Mouse (Mus musculus): Measurements from ENCODE around the gene Hic2.

Hic2 gene

GRCm38 (mm10) chr16:17231523-17231922 lies 1.8 kb upstream of the Hic2 start:
- in situ Hi-C loops (cut with MboI, MseI) = loop anchor here in 1 of 2 experiments (10.0 kb wide), 1 partner anchor 723 kb away; no protein-coding TSS in a partner anchor

GRCm38 (mm10) chr16:17233702-17234498 lies 528 bp downstream of the Hic2 start:
- in situ Hi-C loops (cut with MboI, MseI) = loop anchor here in 1 of 2 experiments (10.0 kb wide), 1 partner anchor 721 kb away; no protein-coding TSS in a partner anchor

GRCm38 (mm10) chr16:17234499-17234895 lies 1.1 kb downstream of the Hic2 start:
- in situ Hi-C loops (cut with MboI, MseI) = loop anchor here in 1 of 2 experiments (10.0 kb wide), 1 partner anchor 720 kb away; no protein-coding TSS in a partner anchor

GRCm38 (mm10) chr16:17234916-17235665 lies 1.7 kb downstream of the Hic2 start:
- in situ Hi-C loops (cut with MboI, MseI) = loop anchor here in 1 of 2 experiments (10.0 kb wide), 1 partner anchor 720 kb away; no protein-coding TSS in a partner anchor

GRCm38 (mm10) chr16:17237634-17238033 lies 4.3 kb downstream of the Hic2 start:
- in situ Hi-C loops (cut with MboI, MseI) = loop anchor here in 1 of 2 experiments (10.0 kb wide), 1 partner anchor 717 kb away; no protein-coding TSS in a partner anchor

GRCm38 (mm10) chr16:17239409-17239808 lies 6.0 kb downstream of the Hic2 start:
- in situ Hi-C loops (cut with MboI, MseI) = loop anchor here in 1 of 2 experiments (10.0 kb wide), 1 partner anchor 715 kb away; no protein-coding TSS in a partner anchor

- in situ Hi-C loops (cut with MboI, MseI) = no loop called here
These were observed 10.4 kb downstream of the Hic2 start for GRCm38 (mm10) chr16:17243731-17244130.

GRCm38 (mm10) chr16:17244996-17245395 lies 11.6 kb downstream of the Hic2 start:
- in situ Hi-C loops (cut with MboI, MseI) = no loop called here

- in situ Hi-C loops (cut with MboI, MseI) = no loop called here
These were observed 14.4 kb downstream of the Hic2 start for GRCm38 (mm10) chr16:17247727-17248126.

GRCm38 (mm10) chr16:17249135-17249534 lies 15.8 kb downstream of the Hic2 start:
- in situ Hi-C loops (cut with MboI, MseI) = no loop called here

- in situ Hi-C loops (cut with MboI, MseI) = no loop called here
These were observed 18.2 kb downstream of the Hic2 start for GRCm38 (mm10) chr16:17251539-17251938.

- in situ Hi-C loops (cut with MboI, MseI) = no loop called here
These were observed 18.8 kb downstream of the Hic2 start for GRCm38 (mm10) chr16:17252086-17252726.

- in situ Hi-C loops (cut with MboI, MseI) = no loop called here
These were observed 19.5 kb downstream of the Hic2 start for GRCm38 (mm10) chr16:17252841-17253240.

GRCm38 (mm10) chr16:17254005-17254597 lies 20.7 kb downstream of the Hic2 start:
- in situ Hi-C loops (cut with MboI, MseI) = no loop called here

- in situ Hi-C loops (cut with MboI, MseI) = no loop called here
These were observed 21.9 kb downstream of the Hic2 start for GRCm38 (mm10) chr16:17255270-17255669.

- in situ Hi-C loops (cut with MboI, MseI) = no loop called here
These were observed 24.0 kb downstream of the Hic2 start for GRCm38 (mm10) chr16:17257359-17257821.

GRCm38 (mm10) chr16:17258917-17259316 lies 25.5 kb downstream of the Hic2 start:
- in situ Hi-C loops (cut with MboI, MseI) = no loop called here

GRCm38 (mm10) chr16:17261341-17261740 lies 28.0 kb downstream of the Hic2 start:
- in situ Hi-C loops (cut with MboI, MseI) = loop anchor here in 1 of 2 experiments (10.0 kb wide), 1 partner anchor 1287 kb away; no protein-coding TSS in a partner anchor

- in situ Hi-C loops (cut with MboI, MseI) = loop anchor here in 1 of 2 experiments (10.0 kb wide), 1 partner anchor 1291 kb away; no protein-coding TSS in a partner anchor
These were observed 32.7 kb downstream of the Hic2 start for GRCm38 (mm10) chr16:17266113-17266512.

- in situ Hi-C loops (cut with MboI, MseI) = loop anchor here in 1 of 2 experiments (10.0 kb wide), 1 partner anchor 1293 kb away; no protein-coding TSS in a partner anchor
These were observed 34.6 kb downstream of the Hic2 start for GRCm38 (mm10) chr16:17267937-17268336.

GRCm38 (mm10) chr16:17269872-17270271 lies 36.5 kb downstream of the Hic2 start:
- in situ Hi-C loops (cut with MboI, MseI) = loop anchor here (5.0 to 10.0 kb wide), 3 partner anchors 63 to 1635 kb away; partner anchors contain the start of gene Rimbp3 (in 1 of the 2)

All from T-helper 17 cell (primary cell).